Mouse (Mus musculus): ENCODE data around the gene Exog.

The Exog gene

GRCm38 (mm10) chr9:119503613-119504012 is 58.9 kb downstream of the Exog start:
- DNase-seq (ENCODE audit: low spot score in 2 of 2): no peak

DNA sequence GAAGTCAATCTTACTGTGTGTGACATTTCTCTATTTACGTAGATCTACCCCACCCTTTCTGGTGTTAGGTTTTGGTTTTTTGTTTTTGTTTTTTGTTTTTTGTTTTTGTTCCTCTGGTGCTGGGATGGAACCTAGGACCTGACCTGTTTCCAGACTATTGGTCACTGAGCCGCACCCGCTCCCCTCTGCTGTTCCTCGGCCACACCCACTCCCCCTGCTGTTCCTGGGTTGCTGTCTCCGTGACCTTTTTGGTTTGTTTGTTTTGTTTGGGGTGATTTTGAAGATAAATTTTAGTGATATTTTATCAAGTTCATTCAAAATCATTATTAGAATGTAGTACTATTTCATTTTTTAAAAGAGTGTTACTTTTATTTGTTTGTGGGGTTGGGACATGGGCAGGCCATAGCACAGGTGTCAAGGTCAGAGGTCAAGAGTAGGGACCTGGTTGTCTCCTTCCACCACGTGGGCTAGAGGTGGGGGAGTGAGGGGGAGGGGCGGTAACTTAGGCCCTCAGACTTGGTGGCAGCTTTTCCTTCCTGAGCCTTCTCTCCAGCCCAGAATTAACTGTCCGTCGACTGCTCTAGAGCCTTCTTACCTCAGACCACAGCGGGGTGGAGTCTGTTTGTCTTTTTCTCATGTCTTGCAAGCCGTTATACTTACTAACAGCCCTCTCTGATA is 60.4 kb downstream of the Exog start:
- DNase-seq (ENCODE audit: low spot score in 2 of 2): no peak

DNA sequence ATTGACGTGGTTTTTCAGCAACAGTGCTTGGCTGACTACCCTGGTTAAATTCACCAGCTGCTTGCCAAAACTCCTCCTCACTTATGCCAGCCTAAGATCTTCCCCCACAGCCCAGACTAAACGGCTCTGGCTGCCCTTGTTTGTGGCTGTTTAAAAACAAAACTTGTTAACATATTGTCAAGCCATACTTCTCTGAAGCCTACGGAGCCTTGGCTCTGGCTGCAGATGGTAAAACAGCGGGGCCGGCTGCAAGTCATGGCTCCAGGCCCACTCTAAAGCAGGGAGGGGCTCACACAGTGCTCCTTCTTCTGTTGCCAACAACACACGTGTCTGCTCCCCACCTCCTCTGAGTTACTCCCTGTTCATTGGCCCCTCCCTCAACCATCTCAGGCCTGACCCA is 66.2 kb downstream of the Exog start:
- DNase-seq (ENCODE audit: low spot score in 2 of 2): peak; percentile 21 to 26

DNA sequence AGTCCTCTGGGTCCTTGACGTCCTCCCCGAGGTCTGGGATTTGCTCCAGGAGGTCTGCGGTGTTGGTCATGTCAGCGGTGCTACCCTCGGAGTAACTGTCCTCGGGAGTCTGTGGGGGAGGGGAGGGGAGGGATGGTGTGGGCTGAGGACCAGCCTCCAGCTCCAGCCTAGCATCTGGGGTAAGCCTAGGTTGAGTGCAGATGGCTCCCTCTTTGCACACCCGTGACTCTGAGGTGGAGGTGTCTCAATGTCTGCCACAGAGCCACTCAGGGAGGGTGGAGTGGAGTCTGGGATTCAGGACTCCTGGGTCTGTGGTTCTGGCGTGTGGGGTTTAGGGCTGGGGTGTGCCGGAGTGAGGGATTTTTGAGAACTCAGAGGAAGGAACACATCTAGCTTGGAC is 68.2 kb downstream of the Exog start:
- DNase-seq (ENCODE audit: low spot score in 2 of 2): no peak

DNA sequence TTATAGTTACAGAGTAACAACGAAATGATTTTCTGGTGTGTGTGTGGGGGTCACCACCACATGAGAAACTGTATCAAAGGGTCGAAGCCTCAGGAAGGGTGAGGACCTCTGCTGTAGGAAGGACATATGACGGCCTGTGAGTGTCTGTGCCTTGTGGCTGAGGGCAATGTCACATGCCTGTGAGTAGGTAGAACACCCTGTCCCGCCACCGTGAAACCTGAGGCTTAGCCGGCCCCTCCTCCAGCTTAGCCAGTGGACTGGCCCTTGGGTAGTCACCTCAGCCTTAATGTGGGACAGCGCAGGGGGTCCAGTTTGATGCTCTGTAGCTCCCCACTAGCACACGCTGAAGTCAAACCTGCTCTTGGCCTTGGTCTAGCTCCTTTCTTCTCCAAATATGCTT is 69.1 kb downstream of the Exog start:
- no peak for DNase-seq (ENCODE audit: low spot score in 2 of 2)

DNA sequence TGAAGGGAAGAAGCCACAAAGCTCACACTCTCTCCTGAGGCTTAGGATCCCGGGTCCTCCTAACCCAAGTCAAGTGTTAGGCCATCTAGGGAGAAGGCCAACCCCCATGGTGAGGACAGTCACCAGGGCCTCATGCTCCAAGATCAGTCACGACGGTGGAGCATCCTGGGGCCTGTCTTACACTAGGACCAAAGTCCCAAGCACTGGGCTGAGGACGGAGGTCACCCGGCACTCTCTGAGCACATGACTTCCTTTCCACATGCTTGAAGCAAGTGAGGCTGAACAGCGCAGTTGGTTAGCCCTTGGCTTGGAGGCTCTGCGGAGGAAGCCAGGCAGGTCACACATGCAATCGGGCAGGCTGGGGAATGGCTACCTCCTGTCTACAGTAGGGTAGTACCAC is 70.2 kb downstream of the Exog start:
- DNase-seq (ENCODE audit: low spot score in 2 of 2): no peak
